Mouse (Mus musculus): Measurements from ENCODE around the gene Dok5. TPM values are rescaled to one million over a fixed set of nuclear protein-coding genes. Genes with fewer than 3 reads are reported as not detected.

Gene Dok5
- polyA plus RNA-seq, 1 experiment from 2014 or later, result 12.7 TPM

DNA sequence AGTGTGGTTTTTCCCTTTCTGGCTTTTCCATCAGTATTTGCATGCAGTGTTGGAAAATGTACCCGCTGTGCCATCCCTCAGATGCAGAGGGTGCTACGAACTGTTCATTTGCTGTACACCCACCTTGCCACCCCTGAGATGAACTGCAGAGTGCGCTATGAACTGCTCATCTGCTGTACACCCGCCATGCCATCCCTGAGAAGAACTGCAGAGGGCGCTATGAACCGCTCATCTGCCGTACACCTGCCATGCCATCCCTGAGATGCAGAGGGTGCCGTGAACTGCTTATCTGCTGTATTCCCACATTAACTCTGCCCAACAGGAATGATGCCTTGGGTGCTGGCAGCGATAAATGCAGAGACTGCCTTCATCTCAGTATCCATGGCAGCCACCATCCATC is 171.8 kb downstream of the Dok5 start:
- WGBS, result 93% methylated on average over 9 of the region's 9 CpGs
- H3K4me3 ChIP-seq, result no peak overlapping the region
- no peaks in the 10 kb centered on the region for H3K9me3 ChIP-seq
- no peaks in the 10 kb centered on the region for H3K27me3 ChIP-seq
- H3K4me2 ChIP-seq, result no peak overlapping the region
- H3K27ac ChIP-seq, result no peak overlapping the region
- no peak overlapping the region for H3K9ac ChIP-seq
- no peaks in the 10 kb centered on the region for H3K36me3 ChIP-seq
- H3K4me1 ChIP-seq, result peaks cover 5% of the 10 kb centered on the region; the same call in 1 of the 2 replicates
- ATAC-seq (ENCODE audit: insufficient number of reproducible peaks, low FRiP score, low TSS enrichment, low read depth), result no peak

DNA sequence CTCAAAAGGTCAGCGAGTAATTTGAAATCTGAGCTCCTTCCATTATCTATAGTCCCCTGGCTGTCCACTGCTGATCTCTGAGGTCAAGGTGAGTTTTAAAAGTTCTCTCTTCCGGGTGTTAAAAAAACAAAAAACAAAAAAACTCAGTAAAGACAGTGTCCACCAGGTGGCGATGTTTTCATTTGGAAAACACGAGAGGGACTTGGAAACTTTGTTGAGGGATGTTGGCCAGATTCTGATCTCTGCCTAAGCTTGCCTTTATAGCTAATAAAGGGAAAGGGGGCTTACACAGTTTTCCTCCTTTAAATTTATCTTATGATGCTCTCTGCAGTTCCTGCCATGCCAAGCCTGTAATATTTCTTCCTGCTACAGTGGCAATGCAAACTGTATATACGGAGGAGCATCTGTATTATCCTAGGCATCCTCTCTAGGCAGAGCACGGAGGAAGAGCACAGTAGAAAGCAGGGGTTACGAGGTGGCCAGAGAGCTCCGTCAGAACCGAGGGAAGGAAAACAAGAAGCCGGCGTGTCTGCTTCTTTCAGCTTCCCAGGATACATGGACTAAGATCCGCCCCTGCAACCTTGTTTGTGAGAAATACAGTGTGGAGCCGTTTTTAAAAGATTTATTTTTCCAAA is 181.1 kb downstream of the Dok5 start:
- Histone ChIP-seq H3K36me3 (no peaks in the 10 kb centered on the region), H3K4me3 (no peak overlapping the region), H3K4me1 (peaks cover 4% of the 10 kb centered on the region), H3K4me2 (peak overlapping the region; percentile 37), H3K27me3 (peaks cover 4% of the 10 kb centered on the region; the same call in 1 of the 2 replicates), H3K27ac (no peak overlapping the region), H3K9ac (no peak overlapping the region), H3K9me3 (no peaks in the 10 kb centered on the region)
- WGBS, result 17% methylated on average over 13 of the region's 13 CpGs
- ATAC-seq (ENCODE audit: insufficient number of reproducible peaks, low FRiP score, low TSS enrichment, low read depth), result no peak

DNA sequence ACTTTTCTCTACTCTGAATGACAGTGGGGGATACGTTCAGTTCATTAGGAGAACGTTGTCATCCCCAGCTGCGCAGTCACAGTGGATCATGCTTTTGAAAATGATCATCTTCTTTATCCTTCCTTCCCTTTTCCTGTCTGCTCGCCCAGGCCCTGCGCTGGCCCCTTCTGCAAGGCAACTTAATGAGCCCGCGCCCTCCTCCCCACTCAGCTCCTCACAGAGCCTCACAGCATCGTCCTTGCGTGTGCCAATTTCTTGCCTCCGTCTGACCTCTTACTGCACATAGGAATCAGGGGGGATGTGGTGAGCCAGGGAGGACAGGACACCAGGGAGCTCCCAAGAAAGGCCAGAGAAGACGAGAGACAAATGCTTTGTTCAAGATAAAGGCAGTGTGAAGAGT is 182.3 kb downstream of the Dok5 start:
- no peak overlapping the region for H3K9ac ChIP-seq
- no peak overlapping the region for H3K4me3 ChIP-seq
- H3K4me2 ChIP-seq, result no peak overlapping the region
- no peak overlapping the region for H3K27ac ChIP-seq
- H3K9me3 ChIP-seq, result no peaks in the 10 kb centered on the region
- H3K4me1 ChIP-seq, result peaks cover 4% of the 10 kb centered on the region
- H3K36me3 ChIP-seq, result no peaks in the 10 kb centered on the region
- 72% methylated on average over 11 of the region's 11 CpGs for WGBS
- H3K27me3 ChIP-seq, result peaks cover 4% of the 10 kb centered on the region; the same call in 1 of the 2 replicates
- ATAC-seq (ENCODE audit: insufficient number of reproducible peaks, low FRiP score, low TSS enrichment, low read depth), result no peak

DNA sequence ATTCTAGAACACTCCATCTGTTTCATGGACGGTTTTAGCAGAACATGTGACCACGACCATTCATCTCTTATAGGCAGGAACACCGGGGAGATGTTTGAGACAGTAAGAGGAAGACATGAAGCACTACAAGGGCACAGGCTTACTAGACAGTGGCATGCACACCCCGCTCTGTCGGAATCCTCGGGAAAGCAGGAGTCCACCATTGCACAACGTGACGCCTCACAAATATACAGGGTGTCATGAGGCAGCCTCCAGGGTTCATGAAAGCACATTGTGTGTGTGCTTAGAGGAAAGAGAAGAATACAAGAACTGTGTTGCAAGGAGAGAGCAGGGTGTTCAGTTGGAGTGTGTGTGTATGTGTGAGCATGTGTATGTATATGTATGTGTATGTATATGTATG is 184.0 kb downstream of the Dok5 start:
- H3K36me3 ChIP-seq, result no peaks in the 10 kb centered on the region
- ATAC-seq (ENCODE audit: insufficient number of reproducible peaks, low FRiP score, low TSS enrichment, low read depth), result no peak
- peaks cover 4% of the 10 kb centered on the region; the same call in 1 of the 2 replicates for H3K27me3 ChIP-seq
- H3K4me1 ChIP-seq, result peaks cover 4% of the 10 kb centered on the region
- H3K4me3 ChIP-seq, result no peak overlapping the region
- no peak overlapping the region for H3K27ac ChIP-seq
- no peak overlapping the region for H3K9ac ChIP-seq
- no peaks in the 10 kb centered on the region for H3K9me3 ChIP-seq
- WGBS, result 90% methylated on average over 8 of the region's 8 CpGs
- no peak overlapping the region for H3K4me2 ChIP-seq

DNA sequence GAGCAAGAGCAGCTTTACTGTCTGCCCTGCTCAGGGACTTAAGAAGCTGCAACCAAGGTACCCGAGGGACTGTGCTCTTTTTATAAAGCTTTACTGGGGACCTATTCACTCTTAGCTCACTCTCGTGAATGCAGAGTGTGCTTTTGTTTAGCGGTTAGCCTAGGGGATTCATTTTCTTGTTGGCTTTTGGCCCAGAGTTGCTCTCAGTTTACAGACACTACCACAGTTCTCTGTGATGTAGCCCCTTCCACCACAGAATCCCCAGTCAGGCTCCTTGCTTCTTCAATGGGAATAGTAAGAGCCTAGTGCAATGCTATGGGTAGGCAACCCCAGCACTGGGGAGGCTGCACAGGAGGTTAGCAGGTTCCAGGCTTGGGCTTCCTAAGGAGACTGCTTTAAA is 190.7 kb downstream of the Dok5 start:
- no peak for ATAC-seq (ENCODE audit: insufficient number of reproducible peaks, low FRiP score, low TSS enrichment, low read depth)
- no peak overlapping the region for H3K4me2 ChIP-seq

DNA sequence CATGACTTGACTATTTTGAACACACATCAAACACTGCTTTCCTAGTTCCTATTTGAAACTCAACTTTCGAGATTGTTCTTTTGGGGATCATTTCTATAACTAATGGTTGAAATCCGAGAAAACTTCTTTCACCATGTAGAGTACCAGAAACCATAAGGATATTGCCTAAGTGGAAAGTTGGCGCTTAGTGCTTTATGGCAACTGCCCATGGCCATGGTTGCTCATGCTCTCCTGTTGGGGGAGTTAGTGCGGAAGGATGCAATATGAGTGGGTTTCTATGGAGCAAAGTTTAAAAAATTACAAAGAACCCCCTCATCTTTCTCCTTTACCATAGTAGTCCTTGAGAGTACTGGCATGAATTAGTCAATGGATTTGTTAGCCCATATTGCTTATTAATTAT is 192.5 kb downstream of the Dok5 start:
- ATAC-seq (ENCODE audit: insufficient number of reproducible peaks, low FRiP score, low TSS enrichment, low read depth), result no peak

More for the DNA sequence above, 190.7 kb downstream of the Dok5 start:
- no peaks in the 10 kb centered on the region for H3K36me3 ChIP-seq
- peaks cover 6% of the 10 kb centered on the region; the same call in 1 of the 2 replicates for H3K4me1 ChIP-seq
- H3K27me3 ChIP-seq, result no peaks in the 10 kb centered on the region; the same call in 1 of the 2 replicates
- H3K27ac ChIP-seq, result no peak overlapping the region
- H3K9me3 ChIP-seq, result no peaks in the 10 kb centered on the region
- WGBS, result 5% methylated on average over 3 of the region's 3 CpGs
- H3K9ac ChIP-seq, result no peak overlapping the region
- no peak overlapping the region for H3K4me3 ChIP-seq

DNA sequence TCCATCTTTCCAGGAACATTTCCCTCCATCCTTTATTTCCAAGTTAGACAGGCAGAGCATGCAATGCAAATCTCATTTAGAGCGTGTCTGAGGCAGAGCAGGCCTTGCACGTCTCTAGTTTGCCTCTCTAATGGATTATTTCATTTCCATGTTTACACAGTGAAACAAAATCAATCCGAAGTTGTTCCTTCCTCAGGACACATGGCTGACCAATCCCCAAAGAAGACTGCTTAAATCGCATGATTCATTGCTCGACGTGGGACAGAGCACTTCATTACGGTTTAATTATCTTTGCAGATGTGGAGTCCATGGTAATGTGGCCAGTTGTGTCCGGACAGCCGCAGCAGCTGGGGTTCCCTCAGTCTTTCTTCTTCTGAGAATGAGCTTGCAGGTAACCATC is 194.6 kb downstream of the Dok5 start:
- Histone ChIP-seq H3K9ac (no peak overlapping the region), H3K4me3 (no peak overlapping the region)
- no peak for ATAC-seq (ENCODE audit: insufficient number of reproducible peaks, low FRiP score, low TSS enrichment, low read depth)

More for the DNA sequence above, 192.5 kb downstream of the Dok5 start:
- Histone ChIP-seq H3K27me3 (no peaks in the 10 kb centered on the region), H3K9me3 (no peaks in the 10 kb centered on the region), H3K4me1 (peaks cover 6% of the 10 kb centered on the region; the same call in 1 of the 2 replicates), H3K4me2 (no peak overlapping the region), H3K9ac (no peak overlapping the region), H3K27ac (no peak overlapping the region), H3K4me3 (no peak overlapping the region), H3K36me3 (no peaks in the 10 kb centered on the region)
- 87% methylated on average over 4 of the region's 4 CpGs for WGBS

More for the DNA sequence above, 194.6 kb downstream of the Dok5 start:
- Histone ChIP-seq H3K4me2 (no peak overlapping the region), H3K27me3 (no peaks in the 10 kb centered on the region), H3K9me3 (no peaks in the 10 kb centered on the region), H3K27ac (no peak overlapping the region), H3K4me1 (peaks cover 6% of the 10 kb centered on the region; the same call in 1 of the 2 replicates), H3K36me3 (no peaks in the 10 kb centered on the region)
- 71% methylated on average over 9 of the region's 9 CpGs for WGBS

Other genes with a start within 250 kb of the Dok5 start
- 60.0 and 63.5 TPM in 2 replicates for gene Pfdn4, start 235.4 kb upstream of the Dok5 start, polyA plus RNA-seq (2015; fragmentation: Nextera tagmentation; extraction: Ambion mirVana)
- not detected in 2 replicates for gene Cyp24a1, start 234.7 kb upstream of the Dok5 start, polyA plus RNA-seq (2015; fragmentation: Nextera tagmentation; extraction: Ambion mirVana)
- not detected in 2 replicates for gene 4930470P17Rik, start 129.8 kb upstream of the Dok5 start, polyA plus RNA-seq (2015; fragmentation: Nextera tagmentation; extraction: Ambion mirVana)